Mouse (Mus musculus) kidney, adult 8-10 months (tissue): ENCODE results near the gene Defa33.
"Not testable (repeated sequence)": the region's sequence is repeated elsewhere in the genome, so short reads cannot be mapped to it uniquely, and the experiment has no call there.

ENCODE experiments used
- DNase-seq, 2 experiments: peaks; one replicate each; pipeline ENCODE4 v3.0.0; 2022

Defa33 gene

DNA sequence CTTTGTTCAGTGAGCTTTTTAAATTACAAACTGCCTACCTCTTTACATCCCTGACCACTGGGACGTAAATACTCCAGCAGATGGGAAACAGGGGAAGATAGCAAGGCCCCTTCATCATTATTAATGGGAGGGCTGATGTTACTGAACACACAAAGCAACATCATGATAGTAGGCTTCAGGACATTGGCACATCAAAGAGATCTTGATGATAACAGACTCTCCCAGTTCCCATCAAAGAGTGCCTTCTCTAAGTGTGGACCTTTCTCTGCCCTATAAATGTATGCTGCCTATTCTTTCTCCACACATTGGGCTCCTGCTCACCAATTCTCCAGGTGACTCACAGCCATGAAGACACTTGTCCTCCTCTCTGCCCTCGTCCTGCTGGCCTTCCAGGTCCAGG lies at the start of gene Defa33:
Gene Defa33 (plus strand): TSS at position 301 of the 400 bp plus-strand sequence.
- DNase-seq, result not testable (repeated sequence)

DNA sequence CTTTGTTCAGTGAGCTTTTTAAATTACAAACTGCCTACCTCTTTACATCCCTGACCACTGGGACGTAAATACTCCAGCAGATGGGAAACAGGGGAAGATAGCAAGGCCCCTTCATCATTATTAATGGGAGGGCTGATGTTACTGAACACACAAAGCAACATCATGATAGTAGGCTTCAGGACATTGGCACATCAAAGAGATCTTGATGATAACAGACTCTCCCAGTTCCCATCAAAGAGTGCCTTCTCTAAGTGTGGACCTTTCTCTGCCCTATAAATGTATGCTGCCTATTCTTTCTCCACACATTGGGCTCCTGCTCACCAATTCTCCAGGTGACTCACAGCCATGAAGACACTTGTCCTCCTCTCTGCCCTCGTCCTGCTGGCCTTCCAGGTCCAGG lies 13.4 kb upstream of the Defa33 start, which contains the start of gene Defa2:
Gene Defa2 (plus strand): TSS at position 301 of the 400 bp plus-strand sequence.
- not testable (repeated sequence) for DNase-seq

DNA sequence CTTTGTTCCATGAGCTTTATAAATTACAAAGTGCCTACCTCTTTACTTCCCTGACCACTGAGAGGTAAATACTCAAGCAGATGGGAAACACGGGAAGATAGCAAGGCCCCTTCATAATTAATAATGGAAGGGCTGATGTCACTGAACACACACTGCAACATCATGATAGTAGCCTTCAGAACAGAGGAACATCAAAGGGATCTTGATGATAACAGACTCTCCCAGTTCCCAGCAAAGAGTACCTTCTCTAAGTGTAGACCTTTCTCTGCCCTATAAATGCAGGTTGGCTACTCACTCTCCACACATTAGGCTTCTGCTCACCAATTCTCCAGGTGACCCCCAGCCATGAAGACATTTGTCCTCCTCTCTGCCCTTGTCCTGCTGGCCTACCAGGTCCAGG lies 35.5 kb downstream of the Defa33 start, which contains the start of gene Defa36:
Gene Defa36 (plus strand): TSS at position 301 of the 400 bp plus-strand sequence.
- DNase-seq, result not testable (repeated sequence)
